In the genomic region with DNA sequence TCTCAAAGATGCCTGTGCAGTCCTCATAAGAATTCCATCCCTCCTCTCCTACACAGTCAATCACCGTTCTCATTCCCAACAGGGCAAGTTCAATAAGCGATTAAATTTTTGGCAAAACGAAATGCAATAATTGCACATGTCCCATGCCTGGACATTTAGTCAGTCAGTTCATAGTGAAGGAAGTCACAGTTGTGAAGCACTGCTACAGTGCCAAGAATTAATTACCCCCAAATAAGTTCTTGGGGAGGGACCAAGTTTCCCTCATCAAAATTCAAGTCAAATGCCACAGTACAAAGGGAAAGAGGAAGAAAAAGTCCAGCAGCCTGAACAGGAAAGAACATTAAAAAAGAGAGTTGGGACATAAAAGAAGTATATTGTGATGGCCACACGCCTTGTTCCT, we compare ENCODE assay signal across 21 mouse cellular contexts.
DNase-seq lines count a peak whose midpoint lies in the region; ATAC-seq lines count a peak whose summit lies in the region.
"Had no signal": no experiment of that assay in that cellular context is flagged by ENCODE, and none has a peak within 500 bp of the region (broad histone marks: within the 10 kb centered on the region; RNA-seq: fewer than 3 reads in every experiment).

No protein-coding gene starts in this region.

- DNase-seq in cerebellum, adult 9-10 months, result peak; percentile 25
- no peak for DNase-seq in cerebellum, postnatal 25 days
- DNase-seq in hindbrain, embryonic 14.5 days (ENCODE audit: low spot score), result no peak
- no peak for DNase-seq in hindbrain, embryonic 11.5 days (ENCODE audit: low spot score)
- DNase-seq in layer of hippocampus, adult 11-12 months (ENCODE audit: low spot score), result peak; percentile 26
- DNase-seq in layer of hippocampus, adult 9-10 months (ENCODE audit: low spot score), result no peak
- peak; percentile 87 for DNase-seq in Muller cell, postnatal 12 days (ENCODE audit: inconsistent ontology term)
- DNase-seq in lung, postnatal 36 days, result no peak
- DNase-seq: adrenal gland, postnatal 10 days; embryo, embryonic 11 days; kidney, adult 11 months; lung, adult 2 months; right cerebral cortex, postnatal 25 days; thymus, adult 18-20 months; thymus, postnatal 4 days had no signal

- H3K4me3 ChIP-seq in hindbrain, embryonic 14.5 days (replicated peaks; ENCODE audit: low read length), result no peak overlapping the region
- no peak overlapping the region for H3K4me3 ChIP-seq in hindbrain, embryonic 11.5 days (ENCODE audit: low read depth, low read length)
- H3K4me3 ChIP-seq: heart, embryonic 10.5 days; limb, embryonic 10.5 days; liver, embryonic 12.5 days; stomach, embryonic 15.5 days had no signal

- H3K9ac ChIP-seq in hindbrain, embryonic 14.5 days, result no peak overlapping the region
- H3K9ac ChIP-seq in hindbrain, embryonic 11.5 days (ENCODE audit: low read depth, low read length), result no peak overlapping the region
- H3K9ac ChIP-seq: liver, embryonic 12.5 days; stomach, embryonic 15.5 days had no signal

- no peaks in the 10 kb centered on the region for H3K27me3 ChIP-seq in hindbrain, embryonic 14.5 days (ENCODE audit: control insufficient read depth, insufficient read depth, low read length)
- H3K27me3 ChIP-seq in hindbrain, embryonic 11.5 days (ENCODE audit: control insufficient read depth, insufficient read depth, low read length), result no peaks in the 10 kb centered on the region
- H3K27me3 ChIP-seq: liver, embryonic 12.5 days; Patski; stomach, embryonic 15.5 days had no signal

- H3K36me3 ChIP-seq in hindbrain, embryonic 14.5 days (replicated peaks; ENCODE audit: control insufficient read depth, insufficient read depth), result no peaks in the 10 kb centered on the region
- H3K36me3 ChIP-seq in hindbrain, embryonic 11.5 days (ENCODE audit: control insufficient read depth, insufficient read depth, low read length), result no peaks in the 10 kb centered on the region
- H3K36me3 ChIP-seq: heart, embryonic 10.5 days; limb, embryonic 10.5 days; liver, embryonic 12.5 days; stomach, embryonic 15.5 days had no signal

- no peak overlapping the region for H3K27ac ChIP-seq in hindbrain, embryonic 14.5 days
- no peak overlapping the region for H3K27ac ChIP-seq in hindbrain, embryonic 11.5 days (ENCODE audit: low read depth, low read length)
- H3K27ac ChIP-seq: heart, embryonic 10.5 days; limb, embryonic 10.5 days; liver, embryonic 12.5 days; stomach, embryonic 15.5 days had no signal

- peak; percentile 65; the same call in 1 of the 2 replicates for ATAC-seq in hindbrain, embryonic 14.5 days (ENCODE audit: low FRiP score)
- ATAC-seq in hindbrain, embryonic 11.5 days (ENCODE audit: low FRiP score), result no peak
- ATAC-seq: liver, embryonic 12.5 days; midbrain, embryonic 16.5 days; Patski had no signal

- no peak overlapping the region for H3K4me2 ChIP-seq in hindbrain, embryonic 14.5 days (replicated peaks)
- no peak overlapping the region for H3K4me2 ChIP-seq in hindbrain, embryonic 11.5 days (replicated peaks; ENCODE audit: low read depth, low read length)
- H3K4me2 ChIP-seq: liver, embryonic 12.5 days; stomach, embryonic 15.5 days had no signal

- WGBS in hindbrain, embryonic 14.5 days, result 66% methylated on average over 4 of the region's 4 CpGs
- WGBS in hindbrain, embryonic 11.5 days, result 88% methylated on average over 4 of the region's 4 CpGs

- H3K4me1 ChIP-seq in hindbrain, embryonic 14.5 days (replicated peaks; ENCODE audit: control insufficient read depth, insufficient read depth, low read length), result no peaks in the 10 kb centered on the region
- H3K4me1 ChIP-seq in hindbrain, embryonic 11.5 days (replicated peaks; ENCODE audit: control insufficient read depth, insufficient read depth, low read length), result no peaks in the 10 kb centered on the region
- H3K4me1 ChIP-seq: heart, embryonic 10.5 days; limb, embryonic 10.5 days; liver, embryonic 12.5 days; stomach, embryonic 15.5 days had no signal

- H3K9me3 ChIP-seq in hindbrain, embryonic 14.5 days (ENCODE audit: control insufficient read depth, low read length), result no peaks in the 10 kb centered on the region
- H3K9me3 ChIP-seq in hindbrain, embryonic 11.5 days (ENCODE audit: control insufficient read depth, low read length), result no peaks in the 10 kb centered on the region
- H3K9me3 ChIP-seq: heart, embryonic 10.5 days; limb, embryonic 10.5 days; liver, embryonic 12.5 days; stomach, embryonic 15.5 days had no signal

Comparison
In these comparisons a context has a peak if more than half of its experiments do, and no peak if none do; other contexts are left out.
1. DNase-seq: peak in cerebellum, adult 9-10 months (single experiment), layer of hippocampus, adult 11-12 months (single experiment) and Muller cell, postnatal 12 days (single experiment); none in cerebellum, postnatal 25 days (0 of 2), hindbrain, embryonic 14.5 days (single experiment), hindbrain, embryonic 11.5 days (single experiment), layer of hippocampus, adult 9-10 months (single experiment) and lung, postnatal 36 days (single experiment).